Mouse (Mus musculus): ENCODE data around the gene Tom1l2. TPM values are rescaled to one million over a fixed set of nuclear protein-coding genes. Genes with fewer than 3 reads are reported as not detected.

Gene Tom1l2
- polyA plus RNA-seq, 1 experiment from 2014 or later, result 6.8 TPM

GRCm38 (mm10) chr11:60228525-60228924 is 124.2 kb downstream of the Tom1l2 start:
- peaks cover 4% of the 10 kb centered on the region for H3K4me1 ChIP-seq (ENCODE audit: control insufficient read depth, low read depth, low read length)
- H3K27me3 ChIP-seq (ENCODE audit: control insufficient read depth, insufficient read depth, low read depth, low read length), result no peaks in the 10 kb centered on the region
- WGBS (ENCODE audit: insufficient replicate concordance), result 51% methylated on average over 3 of the region's 3 CpGs
- H3K4me3 ChIP-seq (ENCODE audit: low read depth, low read length), result no peak overlapping the region
- H3K4me2 ChIP-seq (ENCODE audit: low read depth, low read length), result no peak overlapping the region
- ATAC-seq (ENCODE audit: low read depth), result no peak
- H3K9me3 ChIP-seq (replicated peaks; ENCODE audit: control insufficient read depth, low read length), result no peaks in the 10 kb centered on the region
- H3K9ac ChIP-seq (ENCODE audit: low read depth, low read length), result no peak overlapping the region
- H3K36me3 ChIP-seq (ENCODE audit: control insufficient read depth, insufficient read depth), result no peaks in the 10 kb centered on the region
- H3K27ac ChIP-seq (ENCODE audit: low read length), result no peak overlapping the region

GRCm38 (mm10) chr11:60225874-60226273 is 126.8 kb downstream of the Tom1l2 start:
- 58% methylated on average over 1 of the region's 1 CpGs for whole genome bisulfite sequencing (ENCODE audit: insufficient replicate concordance)
- Histone ChIP-seq H3K4me3 (ENCODE audit: low read depth, low read length) (no peak overlapping the region), H3K9ac (ENCODE audit: low read depth, low read length) (no peak overlapping the region), H3K27ac (ENCODE audit: low read length) (no peak overlapping the region), H3K4me1 (ENCODE audit: control insufficient read depth, low read depth, low read length) (peaks cover 29% of the 10 kb centered on the region), H3K36me3 (ENCODE audit: control insufficient read depth, insufficient read depth) (no peaks in the 10 kb centered on the region), H3K27me3 (ENCODE audit: control insufficient read depth, insufficient read depth, low read depth, low read length) (no peaks in the 10 kb centered on the region), H3K9me3 (replicated peaks; ENCODE audit: control insufficient read depth, low read length) (no peaks in the 10 kb centered on the region), H3K4me2 (ENCODE audit: low read depth, low read length) (no peak overlapping the region)
- ATAC-seq (ENCODE audit: low read depth), result no peak

GRCm38 (mm10) chr11:60224676-60225075 is 128.0 kb downstream of the Tom1l2 start:
- no peak for ATAC-seq (ENCODE audit: low read depth)
- 53% methylated on average over 4 of the region's 4 CpGs for WGBS (ENCODE audit: insufficient replicate concordance)
- H3K4me3 ChIP-seq (ENCODE audit: low read depth, low read length), result no peak overlapping the region
- peaks cover 35% of the 10 kb centered on the region for H3K4me1 ChIP-seq (ENCODE audit: control insufficient read depth, low read depth, low read length)
- no peaks in the 10 kb centered on the region for H3K27me3 ChIP-seq (ENCODE audit: control insufficient read depth, insufficient read depth, low read depth, low read length)
- no peak overlapping the region for H3K27ac ChIP-seq (ENCODE audit: low read length)
- H3K4me2 ChIP-seq (ENCODE audit: low read depth, low read length), result no peak overlapping the region
- no peak overlapping the region for H3K9ac ChIP-seq (ENCODE audit: low read depth, low read length)
- no peaks in the 10 kb centered on the region for H3K36me3 ChIP-seq (ENCODE audit: control insufficient read depth, insufficient read depth)
- no peaks in the 10 kb centered on the region for H3K9me3 ChIP-seq (replicated peaks; ENCODE audit: control insufficient read depth, low read length)

GRCm38 (mm10) chr11:60222469-60223236 is 130.1 kb downstream of the Tom1l2 start, which contains the start of gene Srebf1:
Srebf1 (minus strand) TSS chr11:60222581.
- H3K9me3 ChIP-seq (replicated peaks; ENCODE audit: control insufficient read depth, low read length), result no peaks in the 10 kb centered on the region
- peak within 1 kb of the TSS; percentile 46 for H3K9ac ChIP-seq (ENCODE audit: low read depth, low read length)
- peaks cover 9% of the 10 kb centered on the region for H3K36me3 ChIP-seq (ENCODE audit: control insufficient read depth, insufficient read depth)
- 2% methylated on average over 46 of the region's 46 CpGs for WGBS (ENCODE audit: insufficient replicate concordance)
- H3K4me2 ChIP-seq (ENCODE audit: low read depth, low read length), result peak within 1 kb of the TSS; percentile 84
- H3K4me1 ChIP-seq (ENCODE audit: control insufficient read depth, low read depth, low read length), result peaks cover 55% of the 10 kb centered on the region
- peak within 1 kb of the TSS; percentile 59 for H3K4me3 ChIP-seq (ENCODE audit: low read depth, low read length)
- ATAC-seq (ENCODE audit: low read depth), result peak; percentile 78
- H3K27me3 ChIP-seq (ENCODE audit: control insufficient read depth, insufficient read depth, low read depth, low read length), result no peaks in the 10 kb centered on the region
- H3K27ac ChIP-seq (ENCODE audit: low read length), result peak within 1 kb of the TSS; percentile 81

- Histone ChIP-seq H3K9me3 (replicated peaks; ENCODE audit: control insufficient read depth, low read length) (no peaks in the 10 kb centered on the region), H3K4me2 (ENCODE audit: low read depth, low read length) (peak overlapping the region; percentile 84), H3K27me3 (ENCODE audit: control insufficient read depth, insufficient read depth, low read depth, low read length) (no peaks in the 10 kb centered on the region), H3K9ac (ENCODE audit: low read depth, low read length) (peak overlapping the region; percentile 46), H3K4me1 (ENCODE audit: control insufficient read depth, low read depth, low read length) (peaks cover 61% of the 10 kb centered on the region), H3K4me3 (ENCODE audit: low read depth, low read length) (peak overlapping the region; percentile 59), H3K36me3 (ENCODE audit: control insufficient read depth, insufficient read depth) (peaks cover 9% of the 10 kb centered on the region), H3K27ac (ENCODE audit: low read length) (peak overlapping the region; percentile 71)
- WGBS (ENCODE audit: insufficient replicate concordance), result 35% methylated on average over 3 of the region's 3 CpGs
- no peak for ATAC-seq (ENCODE audit: low read depth)
These were observed 130.6 kb downstream of the Tom1l2 start for GRCm38 (mm10) chr11:60222085-60222468.

- H3K4me2 ChIP-seq (ENCODE audit: low read depth, low read length), result peak overlapping the region; percentile 84; the same call in 1 of the 2 replicates
- ATAC-seq (ENCODE audit: low read depth), result no peak
- no peaks in the 10 kb centered on the region for H3K27me3 ChIP-seq (ENCODE audit: control insufficient read depth, insufficient read depth, low read depth, low read length)
- peaks cover 67% of the 10 kb centered on the region for H3K4me1 ChIP-seq (ENCODE audit: control insufficient read depth, low read depth, low read length)
- H3K9ac ChIP-seq (ENCODE audit: low read depth, low read length), result no peak overlapping the region
- 67% methylated on average over 6 of the region's 6 CpGs for whole genome bisulfite sequencing (ENCODE audit: insufficient replicate concordance)
- no peaks in the 10 kb centered on the region for H3K9me3 ChIP-seq (replicated peaks; ENCODE audit: control insufficient read depth, low read length)
- H3K4me3 ChIP-seq (ENCODE audit: low read depth, low read length), result no peak overlapping the region
- H3K36me3 ChIP-seq (ENCODE audit: control insufficient read depth, insufficient read depth), result peaks cover 9% of the 10 kb centered on the region
- 0 out of 2 replicates have a peak overlapping the region, but pooled peaks have one; percentile 0 for H3K27ac ChIP-seq (ENCODE audit: low read length)
These were observed 131.3 kb downstream of the Tom1l2 start for GRCm38 (mm10) chr11:60221425-60221824.

GRCm38 (mm10) chr11:60220291-60220804 is 132.4 kb downstream of the Tom1l2 start:
- peak overlapping the region; percentile 89 for H3K4me2 ChIP-seq (ENCODE audit: low read depth, low read length)
- WGBS (ENCODE audit: insufficient replicate concordance), result 0% methylated on average over 46 of the region's 46 CpGs
- peak overlapping the region; percentile 86 for H3K27ac ChIP-seq (ENCODE audit: low read length)

GRCm38 (mm10) chr11:60219609-60220008 is 133.1 kb downstream of the Tom1l2 start:
- Histone ChIP-seq H3K9ac (ENCODE audit: low read depth, low read length) (peak overlapping the region; percentile 72), H3K9me3 (replicated peaks; ENCODE audit: control insufficient read depth, low read length) (no peaks in the 10 kb centered on the region), H3K4me3 (ENCODE audit: low read depth, low read length) (peak overlapping the region; percentile 73), H3K4me1 (ENCODE audit: control insufficient read depth, low read depth, low read length) (peaks cover 77% of the 10 kb centered on the region), H3K27me3 (ENCODE audit: control insufficient read depth, insufficient read depth, low read depth, low read length) (no peaks in the 10 kb centered on the region), H3K4me2 (ENCODE audit: low read depth, low read length) (peak overlapping the region; percentile 89), H3K36me3 (ENCODE audit: control insufficient read depth, insufficient read depth) (peaks cover 9% of the 10 kb centered on the region), H3K27ac (ENCODE audit: low read length) (peak overlapping the region; percentile 86)
- WGBS (ENCODE audit: insufficient replicate concordance), result 6% methylated on average over 8 of the region's 8 CpGs
- ATAC-seq (ENCODE audit: low read depth), result no peak

More at GRCm38 (mm10) chr11:60220291-60220804, 132.4 kb downstream of the Tom1l2 start:
- Histone ChIP-seq H3K4me3 (ENCODE audit: low read depth, low read length) (peak overlapping the region; percentile 73), H3K9me3 (replicated peaks; ENCODE audit: control insufficient read depth, low read length) (no peaks in the 10 kb centered on the region), H3K9ac (ENCODE audit: low read depth, low read length) (peak overlapping the region; percentile 72), H3K27me3 (ENCODE audit: control insufficient read depth, insufficient read depth, low read depth, low read length) (no peaks in the 10 kb centered on the region), H3K4me1 (ENCODE audit: control insufficient read depth, low read depth, low read length) (peaks cover 77% of the 10 kb centered on the region), H3K36me3 (ENCODE audit: control insufficient read depth, insufficient read depth) (peaks cover 9% of the 10 kb centered on the region)
- ATAC-seq (ENCODE audit: low read depth), result peak; percentile 67

GRCm38 (mm10) chr11:60217467-60217866 is 135.2 kb downstream of the Tom1l2 start:
- WGBS (ENCODE audit: insufficient replicate concordance), result 31% methylated on average over 7 of the region's 7 CpGs
- peaks cover 9% of the 10 kb centered on the region for H3K36me3 ChIP-seq (ENCODE audit: control insufficient read depth, insufficient read depth)
- peak overlapping the region; percentile 73 for H3K27ac ChIP-seq (ENCODE audit: low read length)
- H3K27me3 ChIP-seq (ENCODE audit: control insufficient read depth, insufficient read depth, low read depth, low read length), result no peaks in the 10 kb centered on the region
- peak overlapping the region; percentile 31; the same call in 1 of the 2 replicates for H3K9ac ChIP-seq (ENCODE audit: low read depth, low read length)
- peak; percentile 54 for ATAC-seq (ENCODE audit: low read depth)
- no peak overlapping the region for H3K4me3 ChIP-seq (ENCODE audit: low read depth, low read length)
- H3K9me3 ChIP-seq (replicated peaks; ENCODE audit: control insufficient read depth, low read length), result no peaks in the 10 kb centered on the region
- H3K4me1 ChIP-seq (ENCODE audit: control insufficient read depth, low read depth, low read length), result peaks cover 76% of the 10 kb centered on the region
- peak overlapping the region; percentile 27 for H3K4me2 ChIP-seq (ENCODE audit: low read depth, low read length)
